Mouse (Mus musculus): Measurements from ENCODE around the gene Slc28a1.

- no peak for TF ChIP-seq CTCF (IDR thresholded peaks at IDR 0.05; ENCODE audit: control insufficient read depth, insufficient read depth, low read length)
- no peak for TF ChIP-seq POLR2A (IDR thresholded peaks at IDR 0.05; ENCODE audit: borderline replicate concordance, control insufficient read depth, low read depth, low read length)
Observed at GRCm38 (mm10) chr7:81195509-81195908, 80.9 kb downstream of the Slc28a1 start.
